Mouse (Mus musculus) megakaryocyte-erythroid progenitor cell, adult 5 weeks (primary cell): ENCODE results near the gene Dohh. TPM values are rescaled to one million over a fixed set of nuclear protein-coding genes. Genes with fewer than 3 reads are reported as not detected.

Source experiments
- polyA plus RNA-seq: library from polyadenylated mRNA; stranded (reverse); fragments of >175 nt; gene quantifications from 2 replicates; pipeline ENCODE4 v1.2.3, GENCODE M21; 2012

Dohh gene
- 169 and 171 TPM in 2 replicates for polyA plus RNA-seq

GRCm38 (mm10) chr10:81383802-81384604 lies at the start of gene Dohh, which contains the start of gene Gm48551:
Gene Dohh, plus strand, starts transcription at chr10:81384428.
Gene Gm48551, plus strand, starts transcription at chr10:81384466.

GRCm38 (mm10) chr10:81342686-81343505 lies 41.3 kb upstream of the Dohh start, which contains the start of gene Gipc3:
Gene Gipc3, minus strand, starts transcription at chr10:81343266.

GRCm38 (mm10) chr10:81350351-81351063 lies 33.7 kb upstream of the Dohh start, which contains the start of gene Hmg20b:
Gene Hmg20b, minus strand, starts transcription at chr10:81350480.

GRCm38 (mm10) chr10:81356991-81357844 lies 27.0 kb upstream of the Dohh start, which contains the start of gene Mfsd12:
Gene Mfsd12, plus strand, starts transcription at chr10:81357491.

GRCm38 (mm10) chr10:81365672-81366476 lies 18.4 kb upstream of the Dohh start, which contains the start of gene 4930404N11Rik:
Gene 4930404N11Rik, minus strand, starts transcription at chr10:81365816.

GRCm38 (mm10) chr10:81377793-81378552 lies 6.3 kb upstream of the Dohh start, which contains the start of gene Fzr1:
Gene Fzr1, minus strand, starts transcription at chr10:81378516.

GRCm38 (mm10) chr10:81388505-81389055 lies 4.4 kb downstream of the Dohh start, which contains the start of gene Gm48552:
Gene Gm48552, plus strand, starts transcription at chr10:81389005.

GRCm38 (mm10) chr10:81392781-81393185 lies 8.6 kb downstream of the Dohh start, which contains the start of gene Smim24:
Gene Smim24, plus strand, starts transcription at chr10:81393051.

Other genes with a start within 250 kb of the Dohh start
- gene Zbtb7a, start 249.2 kb upstream of the Dohh start, polyA plus RNA-seq = 140 and 145 TPM in 2 replicates
- gene Pias4, start 216.5 kb upstream of the Dohh start, polyA plus RNA-seq = 42.4 and 50.2 TPM in 2 replicates
- gene Eef2, start 207.8 kb upstream of the Dohh start, polyA plus RNA-seq = 2,457 and 2,760 TPM in 2 replicates
- 87.1 and 87.3 TPM in 2 replicates for gene Dapk3, start 201.4 kb upstream of the Dohh start, polyA plus RNA-seq
- not detected in 2 replicates for gene 4930442H23Rik, start 200.6 kb upstream of the Dohh start, polyA plus RNA-seq
- gene Nmrk2, start 182.4 kb upstream of the Dohh start, polyA plus RNA-seq = not detected in 2 replicates
- 0.06 TPM in 1 of 2 replicates, not detected in the other for gene Atcay, start 153.6 kb upstream of the Dohh start, polyA plus RNA-seq
- 0.35 and 0.63 TPM in 2 replicates for gene Zfr2, start 151.3 kb upstream of the Dohh start, polyA plus RNA-seq
- 66.6 and 73.6 TPM in 2 replicates for gene Matk, start 131.5 kb upstream of the Dohh start, polyA plus RNA-seq
- 478 and 479 TPM in 2 replicates for gene Mrpl54, start 117.5 kb upstream of the Dohh start, polyA plus RNA-seq
- gene Apba3, start 117.5 kb upstream of the Dohh start, polyA plus RNA-seq = 99.2 and 99.9 TPM in 2 replicates
- gene Tjp3, start 92.8 kb upstream of the Dohh start, polyA plus RNA-seq = 15.6 and 16.5 TPM in 2 replicates
- 317 and 331 TPM in 2 replicates for gene Pip5k1c, start 91.5 kb upstream of the Dohh start, polyA plus RNA-seq
- 96.8 and 123 TPM in 2 replicates for gene Cactin, start 63.3 kb upstream of the Dohh start, polyA plus RNA-seq
- gene Tbxa2r, start 55.7 kb upstream of the Dohh start, polyA plus RNA-seq = 3.6 and 5.2 TPM in 2 replicates
- 0.32 and 0.93 TPM in 2 replicates for gene Gipc3, start 41.2 kb upstream of the Dohh start, polyA plus RNA-seq
- 274 and 308 TPM in 2 replicates for gene Hmg20b, start 33.9 kb upstream of the Dohh start, polyA plus RNA-seq
- 60.6 and 65.0 TPM in 2 replicates for gene Mfsd12, start 26.9 kb upstream of the Dohh start, polyA plus RNA-seq
- 2.8 and 5.0 TPM in 2 replicates for gene 4930404N11Rik, start 18.6 kb upstream of the Dohh start, polyA plus RNA-seq
- 55.8 and 61.0 TPM in 2 replicates for gene Fzr1, start 5.9 kb upstream of the Dohh start, polyA plus RNA-seq
- 0.64 and 1.3 TPM in 2 replicates for gene Gm48551, start within 50 bp of the Dohh start, polyA plus RNA-seq
- gene Gm48552, start 4.6 kb downstream of the Dohh start, polyA plus RNA-seq = 6.5 and 12.0 TPM in 2 replicates
- gene Smim24, start 8.6 kb downstream of the Dohh start, polyA plus RNA-seq = 9.7 and 10.1 TPM in 2 replicates
- 223 and 238 TPM in 2 replicates for gene Nfic, start 71.2 kb downstream of the Dohh start, polyA plus RNA-seq
- gene Celf5, start 98.3 kb downstream of the Dohh start, polyA plus RNA-seq = 0.11 and 0.35 TPM in 2 replicates
- 293 and 377 TPM in 2 replicates for gene Ncln, start 112.0 kb downstream of the Dohh start, polyA plus RNA-seq
- 29.4 and 31.3 TPM in 2 replicates for gene S1pr4, start 115.7 kb downstream of the Dohh start, polyA plus RNA-seq
- 62.5 and 63.6 TPM in 2 replicates for gene Gna15, start 139.8 kb downstream of the Dohh start, polyA plus RNA-seq
- gene Gna11, start 160.8 kb downstream of the Dohh start, polyA plus RNA-seq = 12.9 and 13.1 TPM in 2 replicates
- 1,582 and 1,630 TPM in 2 replicates for gene Aes, start 175.1 kb downstream of the Dohh start, polyA plus RNA-seq
- 19.6 and 35.0 TPM in 2 replicates for gene Tle2, start 190.1 kb downstream of the Dohh start, polyA plus RNA-seq
- gene Tle6, start 216.6 kb downstream of the Dohh start, polyA plus RNA-seq = 28.2 and 41.6 TPM in 2 replicates
- gene BC025920, start 221.8 kb downstream of the Dohh start, polyA plus RNA-seq = 0.09 and 0.15 TPM in 2 replicates
- gene Sirt6, start 243.4 kb downstream of the Dohh start, polyA plus RNA-seq = 75.3 and 78.0 TPM in 2 replicates
- gene Ankrd24, start 244.1 kb downstream of the Dohh start, polyA plus RNA-seq = 5.9 and 7.5 TPM in 2 replicates